Mouse (Mus musculus) yolk sac, embryonic 10.5 days (tissue): ENCODE data around the gene Pi16.
"Not testable (repeated sequence)": the region's sequence is repeated elsewhere in the genome, so short reads cannot be mapped to it uniquely, and the experiment has no call there.

Experiments
- DNase-seq: peaks from one replicate; pipeline ENCODE4 v3.0.0-alpha.2; 2017; ENCODE audit warnings: low spot score

Pi16 gene

DNA sequence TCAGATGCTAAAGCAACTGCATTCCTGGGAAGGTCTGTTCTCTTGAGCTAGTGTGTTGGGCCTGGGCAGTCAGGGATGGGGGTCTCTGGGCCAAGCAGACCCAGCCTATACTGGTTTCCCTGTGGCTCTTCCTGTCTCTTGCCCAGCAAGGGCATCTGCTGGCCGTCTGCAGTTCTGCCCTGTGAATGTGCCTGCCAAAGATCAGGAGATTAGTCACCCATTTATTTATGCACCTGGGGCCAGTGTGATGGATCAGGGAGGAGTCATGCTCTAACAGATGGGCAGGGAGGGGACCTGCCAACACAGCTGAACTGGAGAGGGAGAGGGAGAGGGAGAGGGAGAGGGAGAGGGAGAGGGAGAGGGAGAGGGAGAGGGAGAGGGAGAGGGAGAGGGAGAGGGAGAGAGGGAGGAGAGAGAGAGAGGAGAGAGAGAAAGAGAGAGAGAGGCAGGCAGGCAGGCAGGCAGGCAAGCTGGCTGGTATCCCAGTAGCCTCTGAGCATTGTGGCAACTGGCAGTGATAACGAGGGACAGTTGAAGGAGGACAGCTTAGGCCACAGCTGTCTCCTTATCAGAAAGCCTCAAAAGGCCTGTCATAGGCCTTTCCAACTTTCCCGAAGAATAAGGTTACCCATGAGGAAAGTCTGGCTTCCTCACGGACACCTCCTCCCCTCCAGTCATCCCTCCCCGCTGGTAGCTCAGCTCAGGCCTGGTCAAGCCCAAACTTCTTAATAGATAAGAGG lies 13.4 kb downstream of the Pi16 start:
- no peak for DNase-seq

DNA sequence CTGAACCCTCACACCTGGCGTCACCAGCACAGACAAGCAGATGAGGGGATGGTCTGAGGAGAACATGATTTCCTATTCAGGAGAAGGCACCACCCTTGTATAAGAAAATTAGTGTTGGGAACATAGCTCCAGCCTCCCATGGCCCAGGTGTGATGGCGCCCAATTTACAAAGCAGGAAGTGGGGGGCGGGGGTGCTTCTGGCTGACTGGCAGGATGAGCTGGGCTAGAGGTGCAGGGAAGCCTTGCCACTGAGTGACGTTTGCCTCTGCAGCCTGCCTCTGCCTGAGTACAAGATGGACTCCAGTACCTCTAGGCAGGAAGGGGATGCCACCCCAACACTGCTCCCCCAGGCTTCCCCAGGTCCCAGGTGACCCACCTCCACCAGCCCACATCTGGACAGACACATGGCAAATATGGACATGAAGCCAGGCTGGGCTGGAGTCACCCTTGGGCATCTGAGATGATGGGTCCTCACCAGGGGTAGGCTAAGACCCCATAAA lies 14.8 kb downstream of the Pi16 start:
- DNase-seq, result no peak

DNA sequence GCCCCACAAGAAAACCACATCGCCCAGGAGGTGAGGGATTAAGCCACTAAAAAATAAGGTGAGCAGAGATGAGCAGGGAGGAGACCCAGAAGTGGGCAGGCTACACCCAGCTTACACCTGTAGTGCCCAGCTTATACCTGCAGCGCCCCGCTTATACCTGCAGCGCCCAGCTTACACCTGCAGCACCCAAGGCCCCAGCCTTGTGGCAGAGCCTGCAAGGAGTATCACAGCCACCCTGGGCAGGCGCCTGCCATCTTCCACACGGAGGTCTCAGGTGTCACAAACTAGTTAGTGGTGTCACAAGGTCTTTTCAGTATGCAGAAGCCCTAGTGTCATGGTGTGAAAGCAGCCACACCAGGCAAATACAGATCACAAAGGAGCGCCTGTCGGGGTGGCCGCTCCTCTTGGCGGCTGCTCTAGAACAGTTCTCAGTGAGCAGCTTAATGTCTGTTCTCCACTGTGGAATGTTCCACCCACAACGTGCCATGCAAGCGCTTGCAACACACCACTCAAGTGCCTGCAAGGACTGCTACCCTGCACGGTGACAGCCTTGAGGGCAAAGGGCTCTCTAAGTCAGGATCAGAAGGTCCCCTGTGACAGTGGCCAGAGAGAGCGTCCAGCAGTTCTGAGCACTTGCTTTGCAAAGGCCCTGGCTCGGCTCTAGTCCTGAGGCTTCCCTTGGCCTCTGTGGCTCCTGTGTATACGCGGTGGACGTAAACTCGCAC lies 18.9 kb downstream of the Pi16 start:
- DNase-seq, result no peak

DNA sequence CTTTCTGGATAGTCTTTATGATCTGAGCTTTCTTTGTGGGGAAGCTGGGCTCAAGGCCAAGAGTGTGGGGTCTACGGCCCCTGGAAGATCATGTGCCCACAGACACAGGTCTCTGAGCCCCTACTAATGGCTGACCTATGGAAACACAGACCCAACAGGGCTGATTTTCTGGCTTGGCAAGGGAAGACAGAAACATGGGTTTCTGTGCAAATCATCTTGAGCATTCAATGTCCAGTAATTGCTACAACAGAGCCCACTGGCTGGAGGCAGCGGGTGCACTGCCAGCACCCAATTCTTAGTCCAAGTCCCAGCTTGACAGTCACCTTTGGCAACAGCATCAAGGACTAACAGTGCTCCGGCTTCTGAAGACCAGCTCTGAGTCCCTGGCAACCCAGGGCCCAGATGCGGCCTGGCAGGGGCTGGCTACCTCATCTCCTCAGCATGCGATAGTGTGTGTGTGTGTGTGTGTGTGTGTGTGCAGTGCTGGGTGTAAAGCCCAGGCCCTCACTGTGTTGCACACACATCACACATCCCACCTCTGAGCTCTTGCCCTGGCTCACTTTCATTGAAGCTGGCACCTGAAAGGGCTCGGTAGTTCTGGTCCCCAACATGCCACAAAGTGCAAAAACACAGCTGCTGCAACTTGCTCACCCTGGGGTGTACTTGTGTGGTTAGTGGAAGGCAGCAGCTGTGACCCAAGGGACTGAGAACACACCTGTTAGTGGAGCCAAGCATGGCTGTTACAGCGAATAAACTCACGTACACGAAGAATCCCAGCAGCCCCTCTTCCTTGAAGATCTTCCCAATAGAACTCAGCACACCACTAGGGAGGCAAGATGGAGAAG lies 20.7 kb downstream of the Pi16 start:
- no peak for DNase-seq

DNA sequence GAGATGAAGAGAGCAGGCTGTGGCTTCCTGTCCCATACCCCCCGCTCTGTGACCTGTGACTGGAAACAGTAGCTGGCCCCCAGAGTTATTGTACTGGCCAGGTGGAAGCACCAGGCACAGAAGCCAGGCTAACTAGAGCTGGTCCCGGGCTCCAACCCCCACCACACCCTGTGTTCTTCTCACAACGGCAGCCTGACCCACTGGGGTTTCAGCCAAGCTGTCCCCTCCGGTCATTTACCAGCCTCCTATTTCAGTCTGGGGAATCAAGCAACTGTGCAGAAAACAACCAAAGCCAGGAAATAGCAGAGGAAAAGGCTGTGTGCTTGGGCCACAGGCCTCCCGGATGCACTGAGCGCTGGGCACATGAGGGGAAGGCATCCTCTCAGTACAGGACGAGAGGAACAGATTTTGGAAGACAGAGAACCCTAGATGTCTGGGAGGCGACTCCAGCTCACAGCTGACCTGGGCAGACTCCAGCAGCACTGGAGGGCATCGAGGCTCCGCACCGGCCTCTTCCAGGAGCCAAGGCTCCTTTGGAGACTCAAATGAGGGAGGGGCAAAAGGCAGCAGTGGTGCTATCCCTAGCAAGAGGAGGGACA lies 21.8 kb downstream of the Pi16 start:
- DNase-seq, result no peak

DNA sequence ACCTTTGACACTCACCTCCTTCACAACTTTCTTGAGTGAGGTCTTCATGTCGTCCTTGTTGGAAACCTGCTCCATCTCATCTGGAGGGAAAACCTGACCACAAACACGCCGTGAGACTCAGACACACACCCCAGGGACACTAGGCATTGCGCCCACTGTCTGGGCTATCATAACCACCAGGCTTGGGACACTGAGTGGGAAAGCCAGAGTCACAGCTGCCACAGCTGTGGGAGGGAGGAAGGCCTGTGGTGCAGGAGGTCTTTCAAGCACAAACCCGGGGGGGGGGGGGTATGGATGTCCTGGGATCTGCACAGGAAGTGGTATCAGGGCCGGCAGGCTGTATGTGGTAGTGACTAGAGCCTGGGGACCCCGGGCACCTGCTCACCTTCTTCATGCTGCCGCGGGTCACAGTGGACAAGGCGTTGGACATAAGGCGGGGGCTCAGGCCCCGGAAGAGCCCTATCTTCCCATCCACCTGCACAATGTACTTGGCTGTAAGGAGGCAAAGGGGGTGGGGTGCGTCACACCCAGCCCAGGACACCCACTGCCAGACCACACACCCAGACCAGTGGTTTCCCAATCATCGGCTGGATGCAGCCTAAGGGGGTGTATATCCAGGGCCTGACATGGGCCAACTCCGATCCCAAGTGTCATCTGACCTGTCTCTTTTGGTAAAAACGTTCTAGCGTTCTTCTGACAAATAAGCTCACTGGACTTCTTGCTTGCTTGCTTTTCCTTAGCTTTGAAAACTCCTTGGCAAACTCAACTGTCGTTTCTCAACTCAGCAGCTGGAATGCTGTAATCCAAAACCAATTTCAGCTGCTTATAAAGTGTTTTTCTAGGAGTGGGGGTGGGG lies 23.2 kb downstream of the Pi16 start:
- no peak for DNase-seq

DNA sequence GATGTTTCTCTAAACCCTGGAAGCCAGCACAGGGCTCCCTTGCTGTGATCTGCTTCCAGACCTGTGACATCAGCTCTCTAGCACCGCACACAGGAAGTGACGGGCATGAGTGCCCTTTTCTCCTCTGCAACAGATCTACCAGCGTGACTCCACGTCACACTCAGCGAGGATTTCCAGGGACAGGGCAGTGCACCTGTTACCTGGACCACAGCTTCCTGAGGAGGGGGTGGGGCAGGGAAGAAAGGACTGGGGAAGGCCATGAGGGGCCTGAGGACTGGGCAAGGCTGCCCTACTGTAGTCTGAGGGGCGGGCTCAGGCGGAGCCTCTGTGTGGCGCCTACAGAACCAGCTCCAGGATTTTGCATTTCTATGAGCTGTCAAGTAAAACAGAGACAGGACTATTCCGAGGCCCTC lies 24.1 kb downstream of the Pi16 start:
- no peak for DNase-seq

DNA sequence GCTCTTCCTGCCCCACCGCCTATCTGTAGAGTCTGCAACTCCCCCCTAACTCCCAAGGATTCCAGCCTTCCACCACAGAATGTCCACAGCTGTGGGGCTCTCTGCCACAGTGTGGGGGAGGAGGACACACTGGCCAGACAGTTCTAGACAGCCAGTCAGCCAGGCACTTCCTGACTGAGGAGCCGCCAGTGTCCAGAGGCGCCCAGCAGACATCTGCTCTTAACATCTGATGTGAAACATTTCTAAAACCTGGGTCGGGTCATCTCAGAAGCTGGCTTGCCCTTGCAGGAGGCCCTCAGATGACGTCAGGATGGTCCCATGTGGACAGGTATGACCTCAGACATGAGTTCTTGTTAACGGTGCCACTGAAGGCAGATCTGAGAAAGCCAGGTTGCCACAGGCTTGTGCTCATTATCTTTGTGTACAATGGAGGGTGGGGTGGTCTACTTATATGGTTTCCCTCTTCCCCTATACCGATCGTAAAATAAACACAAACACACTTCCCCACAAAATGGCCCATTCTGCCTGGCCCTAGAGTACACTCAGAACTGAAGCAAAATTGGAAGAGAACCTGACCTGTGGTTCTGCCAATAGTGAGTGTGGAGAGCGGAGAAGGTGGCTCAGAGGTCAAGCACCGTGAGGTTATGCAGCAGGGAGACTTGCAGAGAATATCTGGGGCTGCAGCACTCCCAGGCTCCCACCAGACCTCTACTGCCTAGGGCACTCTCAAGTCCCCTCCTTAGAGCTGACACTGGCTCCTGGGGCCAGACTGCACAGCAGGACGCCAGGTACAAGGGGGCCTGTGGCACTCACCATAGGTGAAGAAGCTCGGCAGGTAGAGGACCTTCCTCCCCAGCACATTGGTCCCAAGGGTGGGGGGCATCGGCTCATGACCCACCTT lies 24.8 kb downstream of the Pi16 start:
- DNase-seq, result peak; percentile 50

DNA sequence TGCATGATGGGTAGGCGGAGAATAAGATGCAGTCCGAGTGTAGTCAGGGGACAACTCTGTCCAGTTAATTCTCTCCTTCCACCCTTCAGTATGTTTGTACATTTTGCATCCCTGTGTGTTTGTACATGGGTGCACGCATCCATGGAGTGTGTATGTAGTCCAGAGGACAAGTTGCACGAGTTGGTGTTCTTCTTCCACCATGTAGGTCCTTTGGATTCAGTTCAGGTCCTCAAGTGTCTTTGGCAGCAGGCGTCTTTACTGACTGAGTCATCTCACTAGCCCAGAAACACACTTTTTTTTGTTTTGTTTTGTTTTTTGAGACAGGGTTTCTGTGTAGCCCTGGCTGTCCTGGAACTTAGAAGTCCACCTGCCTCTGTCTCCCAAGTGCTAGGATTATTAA lies 25.8 kb downstream of the Pi16 start:
- no peak for DNase-seq

DNA sequence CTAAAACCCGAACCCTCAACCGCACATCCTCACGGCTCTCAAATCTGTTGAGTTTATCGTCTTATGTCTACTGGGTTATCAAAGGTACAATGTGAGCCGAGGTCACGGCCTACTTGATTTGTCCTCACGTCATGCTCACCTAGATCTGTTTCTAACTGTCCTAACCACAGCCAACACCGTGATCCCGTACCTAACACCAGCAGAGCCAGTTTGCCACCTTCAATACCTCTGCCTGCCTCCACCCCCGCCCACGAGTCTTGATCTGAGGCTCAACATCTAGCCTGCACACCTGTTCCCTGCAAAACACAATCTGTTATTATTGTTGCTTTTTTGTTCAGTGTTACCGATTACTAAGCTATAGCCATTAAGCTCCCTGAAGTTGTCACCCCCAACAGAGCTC lies 27.8 kb downstream of the Pi16 start:
- no peak for DNase-seq

DNA sequence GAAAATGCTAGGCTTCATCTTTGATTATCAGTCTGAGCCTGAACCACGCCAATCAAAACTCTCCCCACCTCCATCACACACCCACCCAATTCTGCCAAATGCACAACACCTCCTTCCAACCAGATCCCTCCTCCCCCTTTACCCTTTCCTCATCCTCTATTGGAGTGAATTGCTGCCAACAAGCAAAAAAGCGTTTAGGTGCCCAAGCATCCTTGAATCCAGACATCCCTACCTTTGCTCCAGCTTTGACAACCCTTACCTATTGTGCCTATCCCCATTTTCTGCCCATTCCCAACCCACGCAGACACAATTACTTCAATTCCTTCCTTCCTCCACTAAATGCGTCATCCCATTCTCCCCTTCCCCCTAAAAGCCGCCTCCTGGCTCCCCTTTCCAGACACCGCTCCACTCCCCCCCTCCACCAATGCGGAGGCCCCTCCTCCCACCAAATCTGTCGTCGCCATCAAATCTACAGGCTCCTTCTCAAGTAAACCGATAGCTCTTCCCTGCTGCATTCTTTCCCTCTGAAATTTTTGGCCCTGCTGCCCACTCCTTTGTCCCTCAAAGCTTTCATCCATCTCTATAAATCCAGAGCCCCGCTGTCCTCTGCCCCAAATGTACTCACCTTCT lies 29.1 kb downstream of the Pi16 start:
- DNase-seq, result peak; percentile 58

DNA sequence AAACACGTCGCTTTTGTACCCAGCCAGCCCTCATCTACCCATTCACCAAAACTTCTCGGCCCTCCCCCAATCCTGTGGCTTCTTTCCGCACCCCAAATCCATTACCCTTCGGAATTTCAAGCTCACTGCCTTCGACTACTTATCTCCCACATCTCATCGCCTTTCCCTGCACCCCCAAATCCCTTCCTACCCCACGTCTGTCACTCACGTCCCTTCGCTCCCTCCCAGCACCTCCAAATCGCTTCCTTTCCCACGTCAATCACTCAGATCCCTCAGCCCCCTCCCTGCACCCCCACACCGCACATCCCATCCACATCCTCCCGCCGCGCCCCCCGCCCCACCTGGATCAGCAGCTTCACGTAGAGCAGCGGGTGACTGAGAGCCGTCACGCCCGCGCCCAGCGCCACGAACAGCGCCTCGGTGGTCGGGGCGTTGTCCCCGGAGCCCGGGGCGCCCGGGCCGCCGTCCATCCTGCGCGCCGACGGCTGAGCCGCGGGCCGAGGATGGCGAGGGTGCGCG lies 29.7 kb downstream of the Pi16 start:
- DNase-seq, result peak; percentile 51

DNA sequence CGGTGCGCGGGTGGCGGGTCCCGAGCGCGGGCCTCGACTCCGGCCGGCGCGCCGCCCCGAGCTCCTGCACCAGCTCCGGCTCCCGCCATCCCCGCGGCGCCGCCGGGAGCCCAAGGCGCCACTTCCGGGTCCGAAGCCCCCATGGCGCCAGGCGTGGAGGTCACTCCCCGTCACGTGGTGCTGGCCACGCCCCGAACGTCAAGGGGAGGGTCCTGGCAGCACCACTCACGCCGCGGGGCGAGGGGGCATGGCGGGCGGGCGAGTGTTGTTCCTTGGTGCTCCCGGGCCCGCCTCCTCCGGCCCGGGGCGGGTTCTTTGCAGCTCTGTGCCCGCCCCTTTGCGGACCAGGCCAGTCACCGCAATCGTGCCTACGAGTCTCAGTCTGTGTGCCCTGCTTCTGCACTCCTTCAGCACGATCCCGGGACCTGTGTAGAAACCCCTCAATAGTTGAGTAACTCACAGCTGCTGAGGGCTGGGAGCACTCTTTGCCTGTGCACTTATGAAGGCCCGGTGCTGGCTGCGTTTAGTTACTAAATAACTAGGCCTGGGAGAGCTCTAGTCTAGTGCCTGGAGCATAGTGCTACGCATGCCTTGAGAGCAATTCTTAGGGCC lies 30.3 kb downstream of the Pi16 start, which contains the start of gene Mtch1:
TSS of gene Mtch1 (minus strand) at position 290 of the 612 bp plus-strand sequence.
- DNase-seq, result peak; percentile 99

DNA sequence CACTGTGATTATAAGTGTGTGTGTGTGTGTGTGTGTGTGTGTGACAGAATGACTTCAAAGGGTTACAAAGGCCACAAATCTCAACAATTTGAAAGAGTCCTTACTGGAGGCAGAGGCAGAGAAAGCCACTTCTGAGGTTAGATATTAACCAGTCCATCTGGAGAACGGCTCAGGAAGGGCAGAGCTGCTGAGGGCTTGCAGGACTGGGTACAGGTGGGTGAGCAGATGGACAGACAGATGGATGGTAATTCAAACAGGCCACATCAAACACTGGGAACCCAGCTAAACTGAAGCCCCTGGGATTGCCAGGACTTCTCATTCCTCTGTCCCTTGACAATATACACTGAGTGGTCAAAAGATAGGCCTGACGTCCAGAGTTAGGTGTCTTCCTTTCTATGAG lies 31.5 kb downstream of the Pi16 start:
- no peak for DNase-seq

DNA sequence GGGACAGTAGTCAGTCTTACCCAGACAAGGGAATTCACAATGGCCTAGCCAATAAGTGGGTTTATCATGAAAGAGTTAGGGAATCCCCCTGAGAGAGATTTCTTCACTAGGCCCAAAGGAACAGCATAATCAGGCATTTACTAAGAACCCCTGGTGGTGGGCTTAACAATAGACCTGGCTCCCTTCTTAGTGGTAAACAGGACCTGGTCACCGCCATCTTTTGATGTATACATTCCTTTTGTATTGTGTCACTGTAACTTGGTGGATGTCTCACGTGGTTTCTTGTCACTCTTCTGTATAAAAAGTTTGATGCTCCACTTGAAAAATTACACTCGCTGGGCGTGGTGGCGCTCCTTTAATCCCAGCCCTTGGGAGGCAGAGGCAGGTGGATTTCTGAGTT lies 33.6 kb downstream of the Pi16 start:
- DNase-seq, result not testable (repeated sequence)

DNA sequence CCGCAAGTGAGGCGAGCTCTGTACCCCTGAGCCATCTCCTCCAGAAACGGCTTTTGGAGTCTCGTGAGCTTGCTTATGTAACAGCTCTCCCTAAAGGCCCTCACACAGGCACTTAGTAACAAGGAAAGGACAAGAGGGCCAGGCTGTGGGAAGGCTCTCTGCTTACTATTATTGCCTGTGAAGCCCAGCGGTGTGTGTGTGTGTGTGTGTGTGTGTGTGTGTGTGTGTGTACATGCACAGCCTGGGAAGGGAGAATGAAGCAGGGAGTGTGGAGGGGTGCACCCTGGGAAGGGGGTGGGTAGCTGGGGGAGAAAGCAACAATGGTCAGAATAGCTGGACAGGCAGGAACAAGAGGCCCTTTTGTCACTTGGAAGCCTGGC lies 38.0 kb downstream of the Pi16 start:
- DNase-seq, result no peak

DNA sequence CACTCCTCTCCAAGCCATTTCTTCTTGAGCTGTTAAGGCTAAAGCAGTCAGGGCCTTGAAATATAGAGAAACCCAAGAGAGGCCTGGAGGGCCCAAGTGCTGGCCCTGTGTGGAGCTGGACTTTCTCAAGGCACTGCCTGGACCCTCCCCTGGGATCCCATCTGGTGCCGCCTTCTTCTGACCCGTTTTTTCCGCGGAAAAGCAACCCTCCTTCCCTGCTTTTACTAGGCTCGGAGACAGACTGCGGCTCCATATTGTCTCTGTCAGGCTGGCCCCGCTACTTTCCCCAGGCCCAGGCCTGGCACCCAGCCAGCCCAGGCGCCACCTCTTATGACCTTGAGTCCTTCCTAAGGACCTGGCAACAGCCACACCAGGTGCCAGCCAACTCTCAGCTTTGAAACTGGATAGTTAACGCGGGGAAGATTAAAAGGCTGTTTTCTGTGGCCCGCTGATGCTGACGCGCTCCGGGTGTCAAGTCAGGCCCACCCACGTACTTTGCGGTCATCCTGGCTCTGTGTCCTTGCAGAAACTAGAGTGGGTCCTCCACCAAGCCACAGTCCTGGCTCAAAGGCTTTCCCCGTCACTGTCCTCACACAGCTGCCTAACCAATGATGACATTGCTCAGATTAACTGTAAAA lies 38.5 kb downstream of the Pi16 start:
- no peak for DNase-seq

DNA sequence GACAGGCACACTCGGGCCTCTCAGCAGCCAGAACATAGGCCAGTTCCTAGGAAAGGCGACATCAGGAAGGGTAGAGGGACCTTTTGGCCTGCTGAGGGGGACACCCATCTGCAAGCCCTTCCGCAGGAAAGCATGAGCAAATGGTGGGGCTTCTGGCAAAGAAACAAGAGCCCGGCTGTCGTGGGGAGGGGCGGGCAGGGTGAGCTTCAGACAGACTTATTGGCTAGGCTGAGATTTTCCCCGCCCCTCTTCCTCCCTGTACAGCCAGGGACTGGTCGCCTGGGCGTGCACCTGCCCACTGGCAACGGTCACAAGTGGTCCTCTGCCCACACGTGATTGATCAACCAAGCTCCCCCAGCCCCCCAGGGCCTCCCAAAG lies 39.0 kb downstream of the Pi16 start:
- peak; percentile 69 for DNase-seq

DNA sequence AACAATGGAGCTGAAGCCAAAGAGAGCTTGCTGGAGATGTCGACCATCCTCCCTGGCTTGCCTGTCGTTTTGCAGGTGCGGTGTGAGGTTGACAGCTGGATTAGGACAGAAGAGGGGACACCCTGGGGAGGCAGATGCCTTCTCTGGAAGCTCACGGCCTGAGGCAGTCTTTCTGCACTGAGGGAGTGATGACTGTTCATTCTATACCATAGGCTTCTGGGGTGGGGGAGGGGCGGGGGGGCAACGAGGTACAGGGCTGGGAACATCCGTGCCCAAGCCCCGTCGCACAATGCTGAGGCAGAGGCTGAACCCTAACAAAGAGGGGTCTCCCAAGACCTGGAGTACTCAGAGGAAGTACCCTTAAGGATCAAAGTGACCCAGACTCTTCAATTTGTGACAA lies 39.4 kb downstream of the Pi16 start:
- DNase-seq, result no peak
